Mouse (Mus musculus) CH12.LX (cell line): ENCODE data around the gene Jph3. TPM values are rescaled to one million over a fixed set of nuclear protein-coding genes. Genes with fewer than 3 reads are reported as not detected.

ENCODE experiments used
- DNase-seq: peaks from one replicate; pipeline ENCODE4 v3.0.0-alpha.2; 2013; ENCODE audit errors: extremely low read depth
- H3K27ac ChIP-seq: 2 replicates; pipeline ENCODE4 v1.5.1; 2012; ENCODE audit warnings: low read depth, mild to moderate bottlenecking, control low read depth, moderate library complexity; ENCODE audit not compliant: insufficient read depth
- H3K27me3 ChIP-seq: replicated peaks from 2 replicates; pipeline ENCODE3; 2012; ENCODE audit warnings: inconsistent platforms
- H3K36me3 ChIP-seq, 2 experiments: replicated peaks in 1 of 2; 2 replicates each; pipeline versions ENCODE3 to v1.6.1; 2012; ENCODE audit warnings: inconsistent platforms in 1 of 2, low read length in 1 of 2, mild to moderate bottlenecking in 1 of 2, mixed read lengths in 1 of 2, moderate library complexity in 1 of 2; ENCODE audit not compliant: control insufficient read depth in 1 of 2, insufficient read depth in 1 of 2
- H3K4me1 ChIP-seq, 2 experiments: 2 replicates each; pipeline ENCODE4 v1.6.1; 2012; ENCODE audit warnings: inconsistent platforms in 1 of 2, moderate library complexity in 1 of 2; ENCODE audit not compliant: insufficient read depth in 2 of 2, control insufficient read depth in 1 of 2
- H3K4me2 ChIP-seq: 2 replicates; pipeline ENCODE4 v1.6.1; 2012; ENCODE audit warnings: low read depth, mild to moderate bottlenecking, control low read depth; ENCODE audit not compliant: poor library complexity, insufficient read depth, severe bottlenecking
- H3K4me3 ChIP-seq, 3 experiments: fragments of 150-350 bp in 1 of 3; sonication (generic) in 1 of 3; replicated peaks in 1 of 3; 2 replicates each; pipeline versions ENCODE3 to v1.5.1; 2011 to 2012; ENCODE audit warnings: low read depth in 2 of 3, low read length in 2 of 3, mild to moderate bottlenecking in 2 of 3, moderate library complexity in 2 of 3, control low read depth in 1 of 3, improper control_type of control experiment in 1 of 3, inconsistent platforms in 1 of 3, mixed read lengths in 1 of 3; ENCODE audit not compliant: poor library complexity in 1 of 3
- H3K79me2 ChIP-seq: replicated peaks from 2 replicates; pipeline ENCODE4 v1.6.1; 2012; ENCODE audit warnings: mild to moderate bottlenecking, moderate library complexity; ENCODE audit not compliant: control insufficient read depth, poor library complexity, insufficient read depth, severe bottlenecking; ENCODE audit errors: extremely low read depth
- H3K9ac ChIP-seq: 2 replicates; pipeline ENCODE4 v1.6.1; 2012; ENCODE audit warnings: low read depth, mild to moderate bottlenecking, control low read depth, moderate library complexity; ENCODE audit not compliant: insufficient read depth
- H3K9me3 ChIP-seq: replicated peaks from 2 replicates; pipeline ENCODE3; 2012; ENCODE audit warnings: low read length, inconsistent platforms, mixed read lengths
- BHLHE40 ChIP-seq: IDR thresholded peaks from 2 replicates; pipeline ENCODE4 v1.6.1; 2011; ENCODE audit warnings: mild to moderate bottlenecking, low read depth, low read length, improper control_type of control experiment
- CHD2 ChIP-seq: IDR thresholded peaks from 2 replicates; pipeline ENCODE4 v1.6.1; 2011; ENCODE audit warnings: low read length, improper control_type of control experiment
- CTCF ChIP-seq, 2 experiments: IDR thresholded peaks in 1 of 2; conservative IDR thresholded peaks in 1 of 2; 2 replicates each; pipeline ENCODE4 v1.5.1; 2011 to 2012; ENCODE audit warnings: low read depth in 2 of 2, low read length in 2 of 2, improper control_type of control experiment in 1 of 2, inconsistent platforms in 1 of 2, mild to moderate bottlenecking in 1 of 2, moderate library complexity in 1 of 2
- E2F4 ChIP-seq: IDR thresholded peaks from 2 replicates; pipeline ENCODE4 v1.6.1; 2011; ENCODE audit warnings: low read depth, low read length, improper control_type of control experiment; ENCODE audit not compliant: insufficient replicate concordance
- ELF1 ChIP-seq: IDR thresholded peaks from 2 replicates; pipeline ENCODE4 v1.6.1; 2014; ENCODE audit warnings: low read depth, mild to moderate bottlenecking, inconsistent platforms, low read length, improper control_type of control experiment
- EP300 ChIP-seq: IDR thresholded peaks from 2 replicates; pipeline ENCODE4 v1.6.1; 2011; ENCODE audit warnings: low read length, improper control_type of control experiment
- ETS1 ChIP-seq: conservative IDR thresholded peaks from 2 replicates; pipeline ENCODE4 v1.6.1; 2012; ENCODE audit warnings: low read depth, mild to moderate bottlenecking, inconsistent platforms, low read length, improper control_type of control experiment, moderate library complexity
- HCFC1 ChIP-seq: IDR thresholded peaks from 2 replicates; pipeline ENCODE4 v1.6.1; 2012; ENCODE audit warnings: low read depth, mild to moderate bottlenecking, inconsistent platforms, low read length, improper control_type of control experiment
- JUN ChIP-seq: IDR thresholded peaks from 2 replicates; pipeline ENCODE4 v1.6.1; 2011; ENCODE audit warnings: low read depth, mild to moderate bottlenecking, low read length, improper control_type of control experiment, moderate library complexity; ENCODE audit not compliant: insufficient read depth
- JUND ChIP-seq: conservative IDR thresholded peaks from 2 replicates; pipeline ENCODE4 v1.6.1; 2011; ENCODE audit warnings: low read depth, low read length, improper control_type of control experiment
- MAFK ChIP-seq: IDR thresholded peaks from 2 replicates; pipeline ENCODE4 v1.6.1; 2011; ENCODE audit warnings: low read length, improper control_type of control experiment; ENCODE audit not compliant: insufficient replicate concordance
- MAX ChIP-seq: IDR thresholded peaks from 2 replicates; pipeline ENCODE4 v1.6.1; 2011; ENCODE audit warnings: low read length, improper control_type of control experiment
- MAZ ChIP-seq: IDR thresholded peaks from 2 replicates; pipeline ENCODE4 v1.6.1; 2012; ENCODE audit warnings: low read depth, mild to moderate bottlenecking, inconsistent platforms, low read length, improper control_type of control experiment, moderate library complexity
- MEF2A ChIP-seq: IDR thresholded peaks from 2 replicates; pipeline ENCODE4 v1.6.1; 2014; ENCODE audit warnings: low read depth, mild to moderate bottlenecking, inconsistent platforms, low read length, improper control_type of control experiment, borderline replicate concordance
- NELFE ChIP-seq: IDR thresholded peaks from 2 replicates; pipeline ENCODE4 v1.6.1; 2011; ENCODE audit warnings: low read depth, low read length, improper control_type of control experiment
- PAX5 ChIP-seq: IDR thresholded peaks from 2 replicates; pipeline ENCODE4 v1.6.1; 2012; ENCODE audit warnings: low read length, inconsistent platforms, mixed read lengths
- POLR2A ChIP-seq: IDR thresholded peaks from 2 replicates; pipeline ENCODE4 v1.6.1; 2011; ENCODE audit warnings: low read depth, mild to moderate bottlenecking, improper control_type of control experiment, low read length
- POLR2AphosphoS2 ChIP-seq: IDR thresholded peaks from 2 replicates; pipeline ENCODE4 v1.6.1; 2011; ENCODE audit warnings: low read depth, low read length, improper control_type of control experiment
- RAD21 ChIP-seq: IDR thresholded peaks from 2 replicates; pipeline ENCODE4 v1.6.1; 2011; ENCODE audit warnings: low read depth, mild to moderate bottlenecking, low read length, improper control_type of control experiment, moderate library complexity
- SMC3 ChIP-seq: IDR thresholded peaks from 2 replicates; pipeline ENCODE4 v1.6.1; 2011; ENCODE audit warnings: low read depth, low read length, improper control_type of control experiment
- TCF12 ChIP-seq: IDR thresholded peaks from 2 replicates; pipeline ENCODE4 v1.6.1; 2014; ENCODE audit warnings: low read depth, mild to moderate bottlenecking, inconsistent platforms, low read length, improper control_type of control experiment
- UBTF ChIP-seq: IDR thresholded peaks from 2 replicates; pipeline ENCODE4 v1.6.1; 2012; ENCODE audit warnings: low read depth, mild to moderate bottlenecking, inconsistent platforms, low read length, improper control_type of control experiment, moderate library complexity
- USF1 ChIP-seq: IDR thresholded peaks from 2 replicates; pipeline ENCODE4 v1.6.1; 2014; ENCODE audit warnings: low read depth, mild to moderate bottlenecking, inconsistent platforms, low read length, improper control_type of control experiment
- ZKSCAN1 ChIP-seq: IDR thresholded peaks from 2 replicates; pipeline ENCODE4 v1.6.1; 2012; ENCODE audit warnings: low read depth, inconsistent platforms, low read length, improper control_type of control experiment, borderline replicate concordance
- ZMIZ1 ChIP-seq: IDR thresholded peaks from 2 replicates; pipeline ENCODE4 v1.6.1; 2012; ENCODE audit warnings: low read depth, mild to moderate bottlenecking, inconsistent platforms, low read length, improper control_type of control experiment
- ZNF384 ChIP-seq: IDR thresholded peaks from 2 replicates; pipeline ENCODE4 v1.6.1; 2012; ENCODE audit warnings: low read depth, low read length, improper control_type of control experiment, inconsistent platforms
- dilution Hi-C: fragments of 300-500 bp; cut with MboI; formaldehyde crosslinking; loops from 2 replicates; pipeline ENCODE4 v1.14.3; 2020; ENCODE audit warnings: low sequenced_read_pairs; ENCODE audit not compliant: extremely low pct_unique_long_range_greater_than_20kb, extremely low pct_ligation_motif_present
- in situ Hi-C: fragments of 300-500 bp; cut with MboI; formaldehyde crosslinking; loops from 3 replicates; pipeline ENCODE4 v1.14.3; 2019; ENCODE audit warnings: low sequenced_read_pairs, low pct_ligation_motif_present, low pct_unique_long_range_greater_than_20kb, mixed read lengths
- polyA plus RNA-seq: library from polyadenylated mRNA; unstranded; fragments of >175 nt; gene quantifications from 2 replicates; pipeline ENCODE4 v1.2.1, GENCODE M21; 2012; ENCODE audit warnings: low read depth; ENCODE audit not compliant: insufficient read length
- total RNA-seq, 2 experiments: library from RNA; depleted of rRNA; stranded (reverse); fragments of 300-350 nt in 1 of 2; fragments of >200 nt in 1 of 2; gene quantifications; 2 replicates each; pipeline ENCODE4 v1.2.3; 2012 to 2014

The Jph3 gene
- total and polyA plus RNA-seq, 3 experiments: 0.21 TPM; not detected in 1

- dilution Hi-C loops: no loop called here
- Histone ChIP-seq H3K9ac (no peak overlapping the region), H3K27me3 (peaks cover 87% of the 10 kb centered on the region), H3K9me3 (no peaks in the 10 kb centered on the region), H3K36me3 (no peaks in the 10 kb centered on the region), H3K27ac (no peak overlapping the region), H3K4me1 (no peaks in the 10 kb centered on the region), H3K4me3 (no peak overlapping the region), H3K4me2 (no peak overlapping the region), H3K79me2 (no peaks in the 10 kb centered on the region)
- TF ChIP-seq EP300 (no peak), UBTF (no peak), JUN (no peak), ZNF384 (no peak), MAFK (no peak), MAZ (no peak)
- DNase-seq: no peak
- in situ Hi-C loops: no loop called here
Measured at GRCm38 (mm10) chr8:121708406-121708805, 21.0 kb upstream of the Jph3 start.

- no peak for TF ChIP-seq ZKSCAN1
- no peak for TF ChIP-seq E2F4
- TF ChIP-seq TCF12: no peak
- no peak for TF ChIP-seq PAX5
- no peak for TF ChIP-seq USF1
- Histone ChIP-seq H3K27ac (no peak overlapping the region), H3K27me3 (peaks cover 91% of the 10 kb centered on the region), H3K9me3 (no peaks in the 10 kb centered on the region), H3K4me2 (no peak overlapping the region), H3K36me3 (no peaks in the 10 kb centered on the region), H3K79me2 (no peaks in the 10 kb centered on the region), H3K4me1 (peaks cover 2 to 4% of the 10 kb centered on the region in 2 experiments; a peak in 2 of 4 replicates), H3K4me3 (no peak overlapping the region), H3K9ac (no peak overlapping the region)
- in situ Hi-C loops: loop anchor here (10.0 kb wide), 1 partner anchor 217 kb away; no protein-coding TSS in a partner anchor
- dilution Hi-C loops: no loop called here
- no peak for DNase-seq
Measured at GRCm38 (mm10) chr8:121717502-121717901, 11.9 kb upstream of the Jph3 start.

- in situ Hi-C loops: loop anchor here (10.0 kb wide), 1 partner anchor 217 kb away; no protein-coding TSS in a partner anchor
- dilution Hi-C loops: no loop called here
- Histone ChIP-seq H3K4me3 (no peak overlapping the region), H3K9me3 (no peaks in the 10 kb centered on the region), H3K4me1 (peaks cover 2 to 4% of the 10 kb centered on the region in 2 experiments; a peak in 2 of 4 replicates), H3K4me2 (no peak overlapping the region), H3K9ac (no peak overlapping the region), H3K27me3 (peaks cover 91% of the 10 kb centered on the region), H3K27ac (no peak overlapping the region), H3K36me3 (no peaks in the 10 kb centered on the region), H3K79me2 (no peaks in the 10 kb centered on the region)
- peak; percentile 75 for DNase-seq
- TF ChIP-seq MAFK (no peak), JUND (no peak), ETS1 (no peak), USF1 (no peak), HCFC1 (no peak), ELF1 (no peak), MAX (no peak), RAD21 (peak; percentile 89), ZMIZ1 (no peak), TCF12 (peak; percentile 33; the same call in 1 of the 2 replicates), BHLHE40 (no peak), UBTF (no peak), ZKSCAN1 (no peak), ZNF384 (no peak), NELFE (peak; percentile 24; the same call in 1 of the 2 replicates), CHD2 (no peak), MEF2A (no peak), SMC3 (peak; percentile 70), CTCF (conservative IDR thresholded peaks at IDR 0.05 in 1 of 2, IDR thresholded peaks at IDR 0.05 in 1 of 2; ENCODE audit: low read depth in 2 of 2, low read length in 2 of 2) (peak; percentile 54 to 88), POLR2A (no peak), POLR2AphosphoS2 (no peak), EP300 (no peak)
Measured at GRCm38 (mm10) chr8:121717982-121718425, 11.4 kb upstream of the Jph3 start.
